Mouse (Mus musculus) ES-Bruce4 (cell line): Measurements from ENCODE around the gene 1700028P14Rik.

ENCODE experiments used
- CTCF ChIP-seq: IDR thresholded peaks from one replicate; pipeline ENCODE4 v1.8.1; 2011; ENCODE audit warnings: low read depth, low read length
- EP300 ChIP-seq: IDR thresholded peaks from 2 replicates; pipeline ENCODE4 v1.6.1; 2011; ENCODE audit warnings: low read depth, low read length; ENCODE audit not compliant: insufficient read depth
- POLR2A ChIP-seq: IDR thresholded peaks from one replicate; pipeline ENCODE4 v1.8.1; 2011; ENCODE audit warnings: low read length; ENCODE audit not compliant: insufficient read depth

GRCm38 (mm10) chr19:23694344-23694743 is 41.7 kb upstream of the 1700028P14Rik start:
- TF ChIP-seq CTCF = no peak
- TF ChIP-seq POLR2A = no peak
- no peak for TF ChIP-seq EP300
